Mouse (Mus musculus) lung, adult 2 months (tissue): Measurements from ENCODE around the gene Mrtfa.

ENCODE experiments used
- CTCF ChIP-seq: fragments of 200-500 bp; IDR thresholded peaks from 2 replicates; pipeline ENCODE4 v1.5.1; 2011; ENCODE audit warnings: mild to moderate bottlenecking, low read length, control low read depth; ENCODE audit not compliant: insufficient read depth
- POLR2A ChIP-seq: fragments of 200-500 bp; IDR thresholded peaks from 2 replicates; pipeline ENCODE4 v1.6.1; 2011; ENCODE audit warnings: low read depth, mild to moderate bottlenecking, control low read depth, low read length, borderline replicate concordance; ENCODE audit errors: extremely low read depth

DNA sequence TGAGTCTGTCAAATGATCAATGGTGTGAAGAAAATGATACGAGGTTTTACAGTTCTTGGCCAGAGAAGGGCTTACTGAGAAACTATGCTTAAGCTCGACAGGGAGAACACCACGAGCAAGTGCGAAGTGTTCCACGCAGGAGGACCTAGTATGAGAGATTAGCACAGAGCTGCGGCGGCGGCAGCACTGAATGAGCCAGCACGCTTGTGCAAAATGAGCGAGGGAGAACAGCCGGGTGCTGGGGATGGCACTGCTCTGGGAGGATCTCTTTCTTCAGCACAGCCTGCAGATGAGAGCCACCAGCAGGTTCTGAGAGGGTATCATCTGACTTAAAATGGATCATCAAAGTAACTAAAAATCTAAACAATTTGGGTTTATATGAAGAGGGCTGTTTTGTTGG, 91.3 kb downstream of the Mrtfa start:
- no peak for TF ChIP-seq CTCF
- TF ChIP-seq POLR2A = no peak
